Mouse (Mus musculus) kidney, embryonic 14.5 days (tissue): ENCODE results near the gene Trim16. TPM values are rescaled to one million over a fixed set of nuclear protein-coding genes. Genes with fewer than 3 reads are reported as not detected.

ENCODE experiments used
- ATAC-seq: fragments of 200-750 bp; cut with Nextera tagmentation; 2 replicates; pipeline ENCODE4 v1.8.0; 2017; ENCODE audit warnings: moderate number of reproducible peaks, mild to moderate bottlenecking, moderate TSS enrichment, moderate library complexity; ENCODE audit not compliant: low FRiP score, low TSS enrichment
- H3K27ac ChIP-seq: fragments of 300-500 bp; sonication (generic); 2 replicates; pipeline ENCODE4 v1.5.1; 2014; ENCODE audit warnings: low read depth, mild to moderate bottlenecking, low read length, moderate library complexity, mixed read lengths
- H3K27me3 ChIP-seq: fragments of 300-500 bp; sonication (generic); 2 replicates; pipeline ENCODE4 v1.6.1; 2014; ENCODE audit warnings: mild to moderate bottlenecking, low read length; ENCODE audit not compliant: control insufficient read depth, insufficient read depth
- H3K36me3 ChIP-seq: fragments of 300-500 bp; sonication (generic); 2 replicates; pipeline ENCODE4 v1.6.1; 2014; ENCODE audit warnings: low read length, mixed read lengths; ENCODE audit not compliant: control insufficient read depth, insufficient read depth
- H3K4me1 ChIP-seq: fragments of 300-500 bp; sonication (generic); 2 replicates; pipeline ENCODE4 v1.6.1; 2014; ENCODE audit warnings: low read length, mixed read lengths; ENCODE audit not compliant: control insufficient read depth, insufficient read depth
- H3K4me2 ChIP-seq: fragments of 300-500 bp; sonication (generic); replicated peaks from 2 replicates; pipeline ENCODE4 v1.6.1; 2014; ENCODE audit warnings: low read depth, mild to moderate bottlenecking, low read length
- H3K4me3 ChIP-seq: fragments of 300-500 bp; sonication (generic); 2 replicates; pipeline ENCODE4 v1.5.1; 2014; ENCODE audit warnings: mild to moderate bottlenecking, low read length
- H3K9ac ChIP-seq: fragments of 300-500 bp; sonication (generic); 2 replicates; pipeline ENCODE4 v1.6.1; 2014; ENCODE audit warnings: low read depth, mild to moderate bottlenecking, low read length, moderate library complexity
- H3K9me3 ChIP-seq: fragments of 300-500 bp; sonication (generic); 2 replicates; pipeline ENCODE4 v1.6.1; 2016; ENCODE audit warnings: low read length; ENCODE audit not compliant: control insufficient read depth
- WGBS: fragments of 180-500 bp; shearing (Covaris S2); extraction: QIAGEN DNeasy Blood & Tissue Kit; methylation state at CpG from one replicate; pipeline ENCODE4 v1.1.7; 2014; 5-methylcytosine and 5-hydroxymethylcytosine counted together
- polyA plus RNA-seq: library from polyadenylated mRNA; unstranded; fragments of >200 nt; fragmentation: Nextera tagmentation; extraction: Ambion mirVana; gene quantifications from 2 replicates; pipeline ENCODE4 v1.2.1, GENCODE M21; 2014

Gene Trim16
- polyA plus RNA-seq, 1 experiment from 2014 or later: 18.6 TPM

- Histone ChIP-seq H3K36me3 (peaks cover 61% of the 10 kb centered on the region), H3K4me2 (no peak overlapping the region)
Observed at GRCm38 (mm10) chr11:62891763-62892162, 71.7 kb downstream of the Trim16 start.

More at GRCm38 (mm10) chr11:62891763-62892162, 71.7 kb downstream of the Trim16 start:
- Histone ChIP-seq H3K9me3 (no peaks in the 10 kb centered on the region), H3K27ac (no peak overlapping the region), H3K9ac (no peak overlapping the region), H3K4me3 (no peak overlapping the region), H3K27me3 (no peaks in the 10 kb centered on the region), H3K4me1 (no peaks in the 10 kb centered on the region)
- WGBS: 94% methylated on average over 11 of the region's 11 CpGs
- ATAC-seq: no peak

Other genes with a start within 250 kb of the Trim16 start
- gene Trpv2, start 245.7 kb upstream of the Trim16 start, polyA plus RNA-seq: 1.2 and 1.4 TPM in 2 replicates
- 16.4 and 18.7 TPM in 2 replicates for gene Lrrc75a, start 171.7 kb upstream of the Trim16 start, polyA plus RNA-seq
- gene Mmgt2, start 171.6 kb upstream of the Trim16 start, polyA plus RNA-seq: 63.4 and 63.8 TPM in 2 replicates
- 5.9 and 10.1 TPM in 2 replicates for gene Zfp287, start 88.3 kb upstream of the Trim16 start, polyA plus RNA-seq
- gene Gm10428, start 67.1 kb upstream of the Trim16 start, polyA plus RNA-seq: not detected in 2 replicates
- 19.6 and 19.7 TPM in 2 replicates for gene Zfp286, start 30.8 kb upstream of the Trim16 start, polyA plus RNA-seq
- gene Fbxw10, start 26.8 kb downstream of the Trim16 start, polyA plus RNA-seq: 0.53 and 0.73 TPM in 2 replicates
- 62.1 and 62.9 TPM in 2 replicates for gene Tvp23b, start 59.2 kb downstream of the Trim16 start, polyA plus RNA-seq
- gene Cdrt4, start 131.0 kb downstream of the Trim16 start, polyA plus RNA-seq: 0.29 TPM in 1 of 2 replicates, not detected in the other
- gene Tekt3, start 241.4 kb downstream of the Trim16 start, polyA plus RNA-seq: not detected in 2 replicates